Mouse (Mus musculus): Measurements from ENCODE around the gene C2cd5.
A peak's percentile ranks its signal among the peaks of the same experiment; 100 is the strongest.
"Not testable (repeated sequence)": the region's sequence is repeated elsewhere in the genome, so short reads cannot be mapped to it uniquely, and the experiment has no call there.

C2cd5 gene

GRCm38 (mm10) chr6:143027402-143027801 is 72.5 kb downstream of the C2cd5 start:
- DNase-seq (ENCODE audit: inconsistent age in 2 of 2, low spot score in 1 of 2), result no peak

DNA sequence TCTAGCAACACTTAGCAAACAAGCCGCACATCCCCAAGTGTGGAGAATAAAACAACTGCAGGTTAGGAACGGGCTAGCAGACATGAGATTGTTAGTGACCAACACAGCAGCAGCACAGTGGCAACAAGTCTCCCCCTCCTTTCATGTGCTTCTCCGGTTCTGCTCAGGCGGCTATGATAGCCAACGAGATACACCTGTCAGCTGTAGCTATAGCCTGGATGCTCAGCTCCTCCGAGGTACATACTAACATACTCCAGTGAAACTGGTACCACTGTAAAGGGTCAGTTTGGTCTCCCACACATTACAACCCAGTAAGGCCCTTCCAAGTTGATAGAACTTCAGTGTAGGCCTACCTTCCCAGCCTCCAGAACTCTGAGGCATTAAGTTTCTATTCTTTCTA is 76.2 kb downstream of the C2cd5 start:
- DNase-seq (ENCODE audit: inconsistent age in 2 of 2, low spot score in 1 of 2), result no peak

- DNase-seq (ENCODE audit: inconsistent age in 2 of 2, low spot score in 1 of 2), result no peak
These were observed 78.2 kb downstream of the C2cd5 start for GRCm38 (mm10) chr6:143021756-143022155.

GRCm38 (mm10) chr6:143020647-143021046 is 79.3 kb downstream of the C2cd5 start:
- peak in 1 of 2 experiments; percentile 33 for DNase-seq (ENCODE audit: inconsistent age in 2 of 2, low spot score in 1 of 2)

DNA sequence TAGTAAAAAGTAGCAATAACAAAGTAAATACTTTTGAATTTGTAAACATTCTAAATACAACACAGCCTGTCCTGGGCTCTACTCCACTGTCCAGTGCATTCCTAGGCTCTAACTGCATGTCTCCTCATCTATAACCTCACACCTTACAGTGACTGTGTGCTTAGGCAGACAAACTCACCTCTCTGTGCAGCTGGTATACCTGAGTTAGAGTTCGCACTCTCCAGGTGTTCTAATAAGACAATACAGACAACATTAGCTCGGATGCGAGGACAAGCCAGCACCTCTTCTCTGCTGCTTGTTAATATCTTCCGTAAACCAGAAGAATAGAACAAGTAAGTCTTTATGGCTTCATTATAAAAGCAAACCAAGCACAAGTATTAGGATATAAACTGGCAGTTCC is 79.8 kb downstream of the C2cd5 start:
- DNase-seq (ENCODE audit: inconsistent age in 2 of 2, low spot score in 1 of 2), result no peak

DNA sequence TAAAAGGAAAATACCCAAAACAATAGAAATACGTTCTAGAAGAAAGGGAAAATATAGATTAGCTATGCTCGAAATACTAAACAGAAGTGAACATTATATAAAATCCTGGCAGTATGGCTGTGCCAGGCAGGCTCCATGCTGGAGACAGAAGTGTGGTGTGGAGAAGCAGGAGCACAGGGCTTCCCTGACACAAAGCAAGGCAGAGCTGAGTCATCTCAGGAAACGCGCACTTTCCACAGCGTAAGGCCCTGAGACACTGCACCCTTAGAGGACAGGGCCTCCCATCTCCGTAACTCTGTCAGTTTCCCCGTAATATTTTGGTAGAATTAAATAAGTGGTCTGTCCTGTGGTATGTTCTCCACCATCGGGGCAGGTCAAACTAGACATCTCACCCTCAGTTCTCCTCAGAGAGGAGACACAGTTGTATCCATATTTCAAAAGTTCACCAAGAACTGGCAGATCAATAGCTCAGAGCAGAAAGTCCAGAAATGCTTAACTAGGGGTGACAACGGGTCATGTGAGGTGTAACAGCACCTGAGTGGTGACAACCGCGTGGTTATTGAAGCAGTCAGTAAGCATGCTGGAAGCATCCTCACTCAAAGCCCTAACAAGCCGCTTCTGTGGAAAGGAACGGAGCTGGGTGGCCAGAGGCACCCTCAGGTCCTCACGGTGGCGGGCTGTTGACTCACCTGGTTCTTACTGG is 87.3 kb downstream of the C2cd5 start:
- DNase-seq (ENCODE audit: inconsistent age in 2 of 2, low spot score in 1 of 2), result no peak

DNA sequence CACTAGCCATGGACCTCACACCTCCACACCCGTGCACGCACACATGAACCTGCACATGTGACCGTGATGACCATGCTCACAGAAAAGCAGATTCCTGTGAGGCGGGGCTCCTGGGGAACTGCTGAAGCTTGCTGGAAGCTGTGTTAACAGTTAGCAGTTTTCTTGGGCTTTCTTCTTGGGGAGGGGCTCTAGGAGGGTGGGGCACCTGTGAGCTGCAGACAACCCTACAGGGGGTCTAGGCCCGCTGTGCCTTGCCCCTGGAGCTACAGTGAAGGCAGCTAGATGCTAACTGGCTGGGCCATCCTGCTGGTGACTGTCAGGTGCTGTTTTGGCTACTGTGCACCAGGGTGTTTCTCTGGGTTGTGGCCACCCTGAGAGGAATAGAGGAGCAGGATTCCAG is 91.1 kb downstream of the C2cd5 start:
- no peak for DNase-seq (ENCODE audit: inconsistent age in 2 of 2, low spot score in 1 of 2)

GRCm38 (mm10) chr6:143005209-143005608 is 94.7 kb downstream of the C2cd5 start:
- DNase-seq (ENCODE audit: inconsistent age in 2 of 2, low spot score in 1 of 2), result not testable (repeated sequence)

DNA sequence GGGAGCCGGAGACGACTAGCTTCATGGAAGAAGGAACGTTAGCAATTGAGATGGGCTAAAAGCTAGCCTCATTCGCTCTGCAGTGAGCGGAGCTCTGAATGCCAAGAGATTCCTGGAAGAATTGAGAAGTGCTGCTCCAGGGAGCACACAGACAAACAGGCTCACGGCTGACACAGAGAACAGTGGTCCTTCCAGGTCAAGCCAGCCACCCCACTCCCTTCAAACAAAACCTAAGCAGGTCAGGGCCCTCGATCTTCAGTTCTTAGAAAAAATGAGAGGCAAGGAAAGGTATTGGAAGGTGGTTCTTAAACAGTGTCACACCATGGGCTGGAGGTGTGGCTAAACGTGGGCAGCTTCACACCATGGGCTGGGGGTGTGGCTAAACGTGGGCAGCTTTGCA is 95.1 kb downstream of the C2cd5 start:
- no peak for DNase-seq (ENCODE audit: inconsistent age in 2 of 2, low spot score in 1 of 2)

- DNase-seq (ENCODE audit: inconsistent age in 2 of 2, low spot score in 1 of 2), result peak in 1 of 2 experiments; percentile 35
These were observed 101.5 kb downstream of the C2cd5 start for GRCm38 (mm10) chr6:142998221-142998999.

- DNase-seq (ENCODE audit: inconsistent age in 2 of 2, low spot score in 1 of 2), result no peak
These were observed 103.1 kb downstream of the C2cd5 start for GRCm38 (mm10) chr6:142996887-142997286.

DNA sequence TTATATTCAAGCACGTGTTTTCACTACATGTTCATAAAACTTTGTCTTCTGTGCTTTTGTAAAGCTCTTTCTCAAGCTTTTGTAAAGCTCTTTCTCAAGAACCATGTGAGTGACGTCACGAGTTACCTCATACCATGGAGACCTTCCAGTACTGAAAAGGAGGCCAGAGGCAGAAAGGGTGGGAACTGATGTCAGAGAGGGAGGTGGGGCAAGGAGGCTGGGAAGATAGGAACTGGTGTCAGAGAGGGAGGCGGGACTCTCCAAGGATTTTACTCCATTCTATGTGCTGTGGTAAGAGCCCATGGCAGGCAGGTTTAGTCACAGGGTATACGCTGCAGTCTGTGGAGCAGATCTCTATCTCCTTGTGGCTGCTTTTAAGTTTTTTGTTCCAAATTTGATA is 104.4 kb downstream of the C2cd5 start:
- DNase-seq (ENCODE audit: inconsistent age in 2 of 2, low spot score in 1 of 2), result peak in 1 of 2 experiments; percentile 72

DNA sequence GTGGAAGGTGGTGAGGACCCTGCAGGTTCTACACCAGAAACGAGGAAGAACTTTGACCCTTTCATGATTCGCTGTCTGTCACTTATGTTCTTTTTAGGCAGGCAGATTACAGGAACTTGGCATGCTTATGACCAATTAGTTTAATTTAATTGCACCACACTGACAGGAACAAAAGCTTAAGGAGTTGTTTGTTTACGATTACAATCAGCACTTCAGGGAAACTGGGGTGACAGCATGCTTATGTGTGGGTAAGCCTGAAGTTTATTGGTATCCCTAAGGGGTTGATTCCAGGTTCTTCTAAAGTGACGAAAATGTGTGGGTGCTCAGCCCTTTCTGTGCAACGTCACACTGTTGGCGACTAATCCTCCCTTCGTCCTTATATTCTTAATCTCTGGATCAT is 105.1 kb downstream of the C2cd5 start:
- no peak for DNase-seq (ENCODE audit: inconsistent age in 2 of 2, low spot score in 1 of 2)

DNA sequence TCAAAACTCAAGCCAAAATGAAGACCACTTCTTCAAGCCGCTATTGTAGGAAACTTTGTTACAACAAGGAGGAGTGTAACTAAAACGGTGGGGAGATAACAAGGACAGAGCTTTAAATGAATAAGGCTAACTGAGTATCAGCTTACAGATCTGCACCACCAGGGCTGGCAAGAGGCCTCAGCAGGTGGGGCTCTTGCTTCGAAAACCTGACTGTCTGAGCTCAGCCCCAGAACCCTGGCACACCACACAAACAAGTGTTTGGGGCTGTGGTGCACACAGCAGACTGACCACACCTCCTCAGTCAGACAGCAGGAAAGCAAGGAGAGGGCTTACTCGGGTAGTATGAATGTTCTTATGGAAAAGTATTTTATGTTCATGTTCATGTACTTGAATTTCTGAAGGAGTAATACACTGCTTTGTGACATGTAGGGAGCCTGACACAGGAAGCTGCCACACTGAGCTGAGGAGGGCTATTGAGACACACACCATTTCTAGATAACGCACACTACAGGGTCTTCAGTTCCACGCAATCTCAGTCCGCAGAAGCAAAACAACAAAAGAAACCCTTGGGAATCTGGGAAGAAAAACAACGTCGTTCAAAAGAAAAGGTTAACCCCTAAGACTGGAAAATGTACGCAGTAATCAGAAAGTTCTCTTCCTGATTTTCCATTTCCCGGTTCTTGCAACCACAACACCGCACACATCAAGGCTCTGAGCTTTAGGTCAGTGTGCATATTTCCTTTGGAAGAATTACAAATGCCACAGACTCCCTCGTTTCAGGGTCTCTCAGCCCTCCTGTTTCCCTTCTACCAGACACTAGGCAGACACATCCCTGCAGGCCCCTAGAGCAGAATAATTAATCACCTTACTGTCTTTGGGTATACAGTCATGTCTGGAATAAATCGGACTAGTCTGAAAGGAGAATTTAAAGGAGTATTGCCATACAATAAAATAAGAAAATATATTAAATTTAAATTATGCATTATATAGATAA is 105.9 kb downstream of the C2cd5 start:
- DNase-seq (ENCODE audit: inconsistent age in 2 of 2, low spot score in 1 of 2), result no peak

GRCm38 (mm10) chr6:142992971-142993370 is 107.0 kb downstream of the C2cd5 start:
- no peak for DNase-seq (ENCODE audit: inconsistent age in 2 of 2, low spot score in 1 of 2)

DNA sequence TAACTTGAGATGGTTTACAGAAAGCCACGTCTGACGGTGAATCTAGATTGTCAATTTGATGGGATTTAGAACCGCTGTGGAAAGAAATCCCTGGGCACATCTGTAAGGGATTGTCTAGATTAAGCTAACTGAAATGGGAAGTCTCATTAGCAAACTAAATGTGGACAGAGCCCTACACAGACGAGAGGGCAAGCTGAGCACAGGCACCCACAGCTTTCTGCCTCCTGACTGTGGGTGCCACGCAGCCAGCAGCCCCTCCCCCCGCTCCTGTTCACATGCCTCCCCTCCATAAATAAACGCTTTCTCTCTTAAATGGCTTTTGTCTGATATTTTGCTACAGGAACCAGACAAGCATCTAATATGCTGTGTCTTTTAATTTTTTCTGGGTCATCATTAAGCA is 107.8 kb downstream of the C2cd5 start:
- DNase-seq (ENCODE audit: inconsistent age in 2 of 2, low spot score in 1 of 2), result no peak

DNA sequence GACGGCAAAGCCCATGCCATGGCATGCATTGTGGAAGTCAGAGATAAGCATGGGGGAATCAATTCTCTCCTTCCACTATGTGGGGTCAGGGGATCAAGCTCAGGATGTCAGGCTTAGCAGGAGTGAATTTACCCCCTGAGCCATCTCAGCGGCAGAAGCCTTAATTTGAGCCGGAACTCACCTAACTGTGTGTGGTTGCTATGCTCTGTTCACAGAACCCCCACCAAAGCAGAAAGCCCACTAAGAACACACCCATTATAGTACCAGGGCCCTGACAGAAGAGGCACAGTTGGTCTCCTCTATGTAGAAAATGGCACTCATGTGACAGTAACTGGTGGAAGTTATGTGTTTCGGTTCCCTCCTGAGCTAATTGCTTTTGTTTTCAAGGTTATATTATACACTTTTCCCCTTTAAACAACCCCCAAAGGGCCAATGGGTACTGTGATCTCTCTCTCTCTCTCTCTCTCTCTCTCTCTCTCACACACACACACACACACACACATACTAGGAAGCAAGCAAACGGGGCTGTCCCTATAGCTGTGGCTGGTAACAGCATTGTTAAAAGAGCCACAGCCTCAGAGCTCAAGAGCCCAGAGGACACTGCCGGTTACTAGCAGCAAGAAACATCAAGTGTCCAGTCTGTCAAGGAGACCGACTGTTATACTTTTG is 108.4 kb downstream of the C2cd5 start:
- DNase-seq (ENCODE audit: inconsistent age in 2 of 2, low spot score in 1 of 2), result no peak

DNA sequence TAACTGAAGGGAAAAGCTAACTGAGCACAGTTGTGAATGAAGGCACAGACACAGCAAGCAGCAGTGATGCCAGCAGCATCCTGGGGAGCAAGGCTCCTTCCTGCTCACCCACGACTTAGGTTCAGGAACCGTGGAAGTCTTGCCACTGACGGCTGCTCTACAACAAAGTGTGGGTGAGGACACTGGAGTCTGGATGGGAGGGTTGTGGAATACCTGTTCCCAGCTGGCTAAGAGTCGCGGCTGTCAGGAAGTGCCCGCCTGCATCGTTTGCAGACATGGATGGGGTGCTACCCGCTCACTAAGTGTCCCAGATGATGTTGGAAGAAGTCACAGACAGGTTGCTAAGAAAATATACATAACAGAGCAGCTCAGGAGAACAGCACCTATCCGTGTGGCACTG is 109.4 kb downstream of the C2cd5 start:
- DNase-seq (ENCODE audit: inconsistent age in 2 of 2, low spot score in 1 of 2), result no peak

DNA sequence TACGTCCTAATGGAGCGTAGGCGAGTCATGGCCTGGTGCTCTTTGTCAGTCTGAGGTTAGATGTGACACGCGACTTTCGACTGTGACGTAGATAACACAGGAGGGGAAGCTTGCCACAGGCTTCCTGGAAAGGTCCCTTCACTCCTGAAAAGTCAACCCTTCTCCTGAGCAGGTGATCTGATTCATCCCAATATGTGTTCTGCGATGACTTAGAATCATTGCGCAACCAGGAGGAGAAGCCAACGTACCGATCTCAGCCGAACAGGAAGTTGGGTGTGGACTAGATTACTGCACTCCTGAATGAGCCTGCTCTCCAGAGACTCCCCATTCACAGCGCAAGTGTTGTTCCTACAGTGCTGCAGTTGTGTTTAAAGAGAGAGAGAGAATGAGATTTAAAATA is 110.4 kb downstream of the C2cd5 start:
- DNase-seq (ENCODE audit: inconsistent age in 2 of 2, low spot score in 1 of 2), result no peak

DNA sequence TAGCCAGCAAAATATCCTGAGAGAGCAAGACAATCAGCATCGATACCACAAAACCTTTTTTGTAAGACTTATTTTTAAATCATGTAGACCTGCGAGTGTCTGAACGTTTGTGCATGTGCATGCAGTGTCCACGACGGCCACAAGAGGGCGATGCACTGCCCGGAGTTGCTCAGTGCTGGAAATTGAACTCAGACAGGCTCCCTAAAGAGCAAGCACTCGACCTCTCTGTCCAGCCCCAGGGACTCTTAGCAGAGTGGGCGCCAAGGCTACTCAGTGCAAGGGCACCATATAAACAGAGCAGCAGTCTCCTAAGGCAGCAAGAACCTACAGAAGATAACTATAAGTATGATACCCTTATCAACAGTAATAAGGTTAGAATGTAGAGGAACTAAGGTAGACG is 111.2 kb downstream of the C2cd5 start:
- DNase-seq (ENCODE audit: inconsistent age in 2 of 2, low spot score in 1 of 2), result peak; percentile 47 to 82

DNA sequence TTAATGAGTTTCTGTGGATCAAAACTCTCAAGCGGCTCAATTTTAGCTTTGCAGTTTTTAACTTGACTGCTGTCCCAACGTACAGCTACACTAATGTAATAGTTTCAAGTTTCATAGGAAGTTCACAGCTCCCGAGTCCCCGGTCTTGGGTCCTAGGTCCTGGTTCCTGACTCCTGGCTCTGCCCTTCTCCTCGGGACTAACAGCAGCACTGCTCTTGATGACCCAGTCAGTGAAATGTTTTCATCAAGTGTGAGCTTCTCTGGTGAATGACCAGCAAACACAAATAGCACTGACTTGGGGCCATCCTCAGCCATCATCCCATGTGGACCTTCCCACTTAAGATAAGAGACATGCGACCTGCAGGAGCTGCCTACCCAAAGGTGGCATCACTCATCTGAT is 111.7 kb downstream of the C2cd5 start:
- no peak for DNase-seq (ENCODE audit: inconsistent age in 2 of 2, low spot score in 1 of 2)
